Mouse (Mus musculus) NIH3T3 (cell line): ENCODE data around the gene Tnfrsf13c.
"Not testable (repeated sequence)": the region's sequence is repeated elsewhere in the genome, so short reads cannot be mapped to it uniquely, and the experiment has no call there.

ENCODE experiments used
- DNase-seq: peaks from one replicate; pipeline ENCODE4 v3.0.0-alpha.2; 2012; ENCODE audit warnings: low read depth

Tnfrsf13c gene

DNA sequence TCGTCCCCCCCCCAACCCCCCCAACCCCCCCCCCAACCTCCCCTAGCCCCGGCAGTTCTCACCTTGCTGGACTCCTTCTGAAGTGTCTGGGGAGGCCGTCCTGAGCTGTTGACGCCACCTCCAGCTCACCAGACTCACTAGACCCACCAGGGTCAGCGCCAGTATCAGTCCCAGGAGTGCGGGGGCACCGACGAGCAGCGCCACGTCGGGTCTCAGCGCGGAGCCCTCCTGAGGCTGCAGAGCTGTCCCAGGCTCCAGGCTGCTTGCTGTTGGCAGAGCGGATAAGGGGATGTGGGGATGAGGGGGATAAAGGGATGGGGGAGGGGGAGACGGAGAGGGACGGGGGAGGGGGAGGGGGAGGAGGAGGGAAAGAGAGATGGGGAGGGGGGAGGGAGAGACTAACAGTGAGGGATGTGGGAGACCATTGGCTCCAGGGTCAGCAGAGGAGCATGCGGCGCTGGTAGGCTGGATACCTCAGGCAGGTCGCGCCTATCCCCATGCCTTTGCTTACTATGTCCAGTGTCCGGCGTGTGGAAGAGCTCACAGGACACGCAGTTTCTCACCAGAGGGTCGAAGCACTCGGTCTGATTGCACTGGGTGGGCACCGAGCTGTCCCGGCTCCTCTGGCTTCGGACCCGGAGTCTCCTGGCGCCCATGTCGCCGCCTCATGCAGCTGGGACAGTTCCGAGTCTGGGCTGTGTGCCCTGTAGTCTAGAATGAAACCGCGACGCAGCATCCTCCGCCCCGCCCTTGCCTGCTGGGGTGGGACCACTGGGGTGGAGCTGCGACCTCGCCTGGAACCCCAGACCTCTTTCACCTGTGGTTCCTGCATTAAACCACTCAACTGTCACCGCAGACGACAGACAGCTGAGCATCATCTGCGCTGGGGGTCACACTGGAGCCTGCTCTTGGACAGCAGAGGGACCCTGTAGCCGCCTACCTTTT lies at the start of gene Tnfrsf13c:
Gene Tnfrsf13c, minus strand, starts transcription at position 713 of the 945 bp plus-strand sequence.
- no peak for DNase-seq

DNA sequence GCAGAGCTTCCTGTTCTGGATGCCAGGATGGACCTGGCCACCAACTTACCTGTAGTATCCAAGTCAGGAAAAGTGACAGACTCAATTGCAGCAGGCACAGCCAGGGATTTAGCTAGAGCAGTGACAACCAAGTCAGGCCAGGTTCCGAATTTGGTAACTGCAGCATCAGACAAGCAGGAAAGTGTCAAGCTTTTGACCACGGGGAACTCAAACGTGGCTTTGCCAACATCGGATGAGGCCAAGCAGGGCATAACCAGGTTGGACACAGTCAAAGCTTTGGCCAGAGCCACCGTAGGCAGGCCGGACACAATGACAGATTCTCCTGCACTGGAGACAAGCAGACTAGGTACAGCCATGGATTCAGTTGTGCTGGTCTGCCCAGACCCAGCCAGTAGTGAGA lies 48.1 kb upstream of the Tnfrsf13c start:
- DNase-seq: no peak

DNA sequence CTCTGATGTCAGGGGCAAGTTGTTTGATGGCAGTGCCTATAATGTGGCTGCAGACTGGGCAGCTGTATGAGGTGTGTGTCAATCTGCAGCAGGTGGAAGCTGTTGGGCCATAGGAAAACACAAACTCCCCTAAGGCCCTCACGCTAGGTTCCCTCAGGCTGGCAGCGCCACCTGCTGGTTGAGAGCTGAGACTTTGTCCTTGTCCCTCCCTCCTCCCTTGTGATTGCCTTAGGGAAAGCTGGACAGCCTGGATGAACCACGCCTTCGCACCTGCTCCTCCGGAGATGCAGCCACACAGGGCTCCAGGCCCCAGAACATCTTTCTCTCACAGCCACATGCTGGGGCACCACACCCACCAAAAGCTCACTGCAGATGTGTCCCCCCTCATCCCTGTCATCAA lies 47.0 kb upstream of the Tnfrsf13c start:
- peak; percentile 82 for DNase-seq

DNA sequence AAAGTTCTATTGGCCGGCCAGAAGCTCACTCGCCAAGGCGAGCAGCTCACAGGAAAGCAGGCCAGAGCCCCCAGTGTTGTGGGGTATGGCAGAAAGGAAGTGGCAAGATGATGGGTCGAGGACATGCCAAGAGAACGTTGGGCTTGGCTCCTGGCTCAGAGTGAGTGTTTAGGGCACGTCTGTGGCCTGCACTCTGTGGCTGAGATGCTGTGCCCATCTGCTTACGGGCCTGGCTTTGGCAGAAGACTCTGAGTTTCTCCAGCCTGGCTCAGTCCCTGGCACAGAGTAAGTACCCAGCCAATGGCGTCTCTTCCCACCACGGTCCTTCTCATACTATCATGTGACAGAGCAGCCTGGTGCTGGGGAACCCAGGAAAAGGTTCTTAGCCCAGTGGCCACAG lies 44.6 kb upstream of the Tnfrsf13c start:
- DNase-seq: no peak

DNA sequence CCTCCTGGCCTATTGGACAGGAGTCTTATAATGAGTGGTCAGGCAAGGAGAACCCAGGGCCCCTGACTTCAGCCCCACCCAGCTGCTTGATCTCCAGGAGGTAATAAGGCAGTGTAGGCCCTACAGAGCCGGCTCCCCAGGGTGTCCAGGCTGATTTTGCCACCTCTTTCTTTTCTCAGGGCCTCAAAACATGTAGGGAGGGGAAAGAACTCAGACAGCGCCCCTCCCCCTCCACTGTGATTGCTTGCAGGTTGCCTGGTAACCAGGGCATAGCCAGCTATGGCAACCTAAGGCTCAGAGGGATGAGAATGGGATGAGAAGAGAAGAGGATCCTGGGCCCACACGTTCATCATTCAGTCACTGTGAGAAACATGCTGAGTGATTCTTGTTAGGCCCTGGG lies 44.0 kb upstream of the Tnfrsf13c start:
- DNase-seq: no peak

DNA sequence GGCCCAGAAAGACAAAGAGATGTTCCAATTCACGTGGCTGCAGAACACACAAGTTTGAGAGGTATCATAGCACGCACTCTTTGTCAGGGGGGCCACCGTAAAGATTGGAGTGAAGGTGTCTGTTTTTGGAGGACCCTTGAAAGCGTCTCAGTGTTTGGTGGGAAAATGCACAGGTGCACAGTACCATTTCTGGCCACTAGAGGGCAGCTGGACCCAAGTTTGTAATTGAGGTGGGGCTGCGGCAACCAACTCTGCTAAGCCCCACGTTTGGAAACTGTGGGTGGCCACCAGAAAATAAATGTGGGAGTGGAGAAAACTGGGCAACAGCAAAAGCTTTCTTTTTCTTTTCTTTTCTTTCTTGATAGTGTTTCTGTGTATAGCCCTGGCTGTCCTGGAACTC lies 42.2 kb upstream of the Tnfrsf13c start:
- peak; percentile 73 for DNase-seq

DNA sequence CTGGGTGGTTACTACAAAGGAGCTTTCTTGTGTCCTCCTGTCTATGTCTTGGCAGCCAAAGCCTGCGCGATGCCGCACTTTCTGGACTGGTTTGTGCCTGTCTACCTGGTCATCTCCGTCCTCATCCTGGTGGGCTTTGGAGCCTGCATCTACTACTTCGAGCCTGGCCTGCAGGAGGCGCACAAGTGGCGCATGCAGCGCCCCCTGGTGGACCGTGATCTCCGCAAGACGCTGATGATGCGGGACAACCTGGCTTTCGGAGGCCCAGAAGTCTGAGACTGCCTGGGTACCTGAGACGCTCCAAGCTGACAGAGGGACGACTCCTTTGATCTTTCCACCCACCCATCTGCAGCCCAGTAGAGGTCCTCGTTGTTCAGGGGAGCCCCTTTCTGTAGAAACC lies 35.3 kb upstream of the Tnfrsf13c start:
- DNase-seq: peak; percentile 63

DNA sequence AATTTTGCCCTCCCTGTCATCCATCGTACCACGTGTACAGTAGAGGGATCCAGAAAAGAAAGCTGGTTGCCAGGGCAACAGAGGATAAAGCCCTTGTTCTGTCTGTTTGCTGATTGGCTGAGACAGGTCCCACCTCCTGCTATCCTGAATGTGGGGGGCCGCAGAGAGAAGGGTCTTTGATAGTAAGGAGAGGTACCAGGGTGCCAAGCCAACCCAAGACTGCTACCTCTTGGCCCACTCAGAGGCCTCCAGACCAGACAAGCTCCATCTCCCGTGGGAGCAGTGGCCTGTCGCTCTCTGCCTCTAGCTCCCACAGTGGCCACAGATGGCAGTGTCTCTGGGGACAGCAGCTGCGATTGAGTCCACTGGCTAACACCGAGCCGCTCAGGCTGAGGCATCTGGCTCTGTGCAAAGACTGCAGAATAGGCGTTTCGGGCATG lies 31.8 kb upstream of the Tnfrsf13c start:
- no peak for DNase-seq

DNA sequence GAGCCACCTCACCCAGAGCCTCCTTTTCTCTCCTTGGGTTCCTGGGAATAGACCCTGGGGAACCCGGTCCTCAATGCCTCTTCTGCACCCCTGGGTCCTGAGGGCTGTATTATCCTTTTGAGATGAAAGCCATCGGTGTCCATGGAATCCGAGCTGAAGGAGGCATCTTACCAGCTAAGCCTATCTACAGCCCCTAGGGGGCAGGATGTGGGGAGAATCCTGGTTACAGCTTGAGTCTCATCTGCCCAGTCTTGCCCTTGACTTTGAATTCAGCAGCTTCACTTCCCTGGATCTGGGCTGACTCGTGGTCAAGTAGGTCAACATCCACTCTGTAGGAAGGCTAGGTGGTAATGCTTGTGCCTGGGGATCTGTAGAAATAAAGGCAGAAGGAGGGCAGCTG lies 31.1 kb upstream of the Tnfrsf13c start:
- DNase-seq: no peak

DNA sequence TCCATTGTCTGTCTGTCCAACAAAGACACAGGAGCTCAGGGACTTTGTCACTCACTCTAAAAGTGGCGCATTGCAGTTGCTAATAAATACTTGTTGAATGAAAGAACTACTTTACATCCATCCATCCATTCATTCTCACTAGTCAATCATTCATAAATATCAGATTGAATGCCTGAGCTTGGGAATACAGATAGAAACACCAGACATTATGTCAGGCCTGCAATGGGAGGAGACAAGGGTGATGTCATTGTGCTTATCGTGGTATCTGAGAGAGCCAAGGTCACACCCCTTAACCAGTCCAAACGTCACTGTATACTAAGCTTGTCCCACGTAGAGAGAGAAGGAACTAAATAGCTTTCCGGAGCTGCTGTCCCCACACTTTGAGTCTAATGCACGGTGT lies 27.9 kb upstream of the Tnfrsf13c start, which contains the start of gene 1500009C09Rik:
Gene 1500009C09Rik, plus strand, starts transcription at position 301 of the 400 bp plus-strand sequence.
- DNase-seq: no peak

DNA sequence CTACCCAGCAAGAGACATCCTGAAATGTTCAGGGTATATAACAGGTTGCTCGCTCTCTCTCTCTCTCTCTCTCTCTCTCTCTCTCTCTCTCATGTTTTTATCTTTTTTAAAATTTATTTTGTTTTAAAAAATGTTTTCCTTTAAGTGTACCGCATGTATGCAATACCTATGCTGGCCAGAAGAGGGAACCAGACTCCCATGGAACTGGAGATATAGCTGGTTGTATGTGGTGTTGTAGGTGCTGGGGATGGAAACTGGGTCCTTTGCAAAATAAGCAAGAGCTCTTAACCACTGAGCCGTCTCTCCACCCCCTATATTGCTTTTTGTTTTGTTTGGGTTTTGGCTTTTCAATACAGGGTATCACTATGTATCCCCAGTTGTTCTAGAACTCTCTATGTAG lies 27.4 kb upstream of the Tnfrsf13c start:
- DNase-seq: no peak

DNA sequence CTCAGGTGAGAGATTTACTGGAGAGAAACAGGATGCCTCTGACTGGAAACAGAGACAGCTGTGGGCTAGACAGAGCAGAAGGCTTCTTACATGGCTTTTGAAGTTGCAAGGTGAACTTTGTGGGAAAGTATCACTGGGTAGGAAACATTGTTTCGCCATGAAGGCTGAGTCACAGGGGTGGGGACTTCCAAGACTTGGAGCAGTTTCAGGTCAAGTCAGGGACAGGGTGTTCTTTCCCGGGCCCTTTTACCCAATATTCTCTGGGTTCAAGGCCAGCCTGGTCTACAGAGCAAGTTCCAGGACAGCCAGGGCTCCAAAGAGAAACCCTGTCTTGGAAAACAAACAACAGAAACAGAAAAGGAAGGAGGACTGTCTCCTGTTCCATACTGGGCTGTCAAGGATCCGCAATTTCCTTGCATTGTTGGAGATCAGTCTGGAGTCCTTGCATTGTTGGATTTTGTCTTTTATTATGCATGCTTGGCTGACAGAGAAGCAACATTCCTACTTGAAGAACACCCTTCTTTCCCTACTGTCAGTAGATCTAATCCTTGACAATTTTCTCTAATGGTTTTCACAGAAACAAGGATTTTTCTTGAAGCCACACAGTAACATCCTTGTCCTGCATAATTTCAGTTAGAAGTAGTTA lies 23.1 kb upstream of the Tnfrsf13c start:
- DNase-seq: peak; percentile 67

DNA sequence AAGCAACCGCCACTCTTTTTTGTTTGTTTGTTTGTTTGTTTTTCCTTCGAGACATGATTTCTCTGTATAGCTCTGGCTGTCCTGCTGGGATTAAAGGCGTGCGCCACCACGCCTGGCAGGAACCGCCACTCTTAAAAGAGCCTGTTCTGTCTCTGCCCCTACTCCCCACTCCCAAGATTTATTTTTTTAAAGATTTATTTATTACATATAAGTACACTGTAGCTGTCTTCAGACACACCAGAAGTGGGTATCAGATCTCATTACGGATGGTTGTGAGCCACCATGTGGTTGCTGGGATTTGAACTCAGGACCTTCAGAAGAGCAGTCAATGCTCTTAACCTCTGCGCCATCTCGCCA lies 20.6 kb upstream of the Tnfrsf13c start:
- not testable (repeated sequence) for DNase-seq

DNA sequence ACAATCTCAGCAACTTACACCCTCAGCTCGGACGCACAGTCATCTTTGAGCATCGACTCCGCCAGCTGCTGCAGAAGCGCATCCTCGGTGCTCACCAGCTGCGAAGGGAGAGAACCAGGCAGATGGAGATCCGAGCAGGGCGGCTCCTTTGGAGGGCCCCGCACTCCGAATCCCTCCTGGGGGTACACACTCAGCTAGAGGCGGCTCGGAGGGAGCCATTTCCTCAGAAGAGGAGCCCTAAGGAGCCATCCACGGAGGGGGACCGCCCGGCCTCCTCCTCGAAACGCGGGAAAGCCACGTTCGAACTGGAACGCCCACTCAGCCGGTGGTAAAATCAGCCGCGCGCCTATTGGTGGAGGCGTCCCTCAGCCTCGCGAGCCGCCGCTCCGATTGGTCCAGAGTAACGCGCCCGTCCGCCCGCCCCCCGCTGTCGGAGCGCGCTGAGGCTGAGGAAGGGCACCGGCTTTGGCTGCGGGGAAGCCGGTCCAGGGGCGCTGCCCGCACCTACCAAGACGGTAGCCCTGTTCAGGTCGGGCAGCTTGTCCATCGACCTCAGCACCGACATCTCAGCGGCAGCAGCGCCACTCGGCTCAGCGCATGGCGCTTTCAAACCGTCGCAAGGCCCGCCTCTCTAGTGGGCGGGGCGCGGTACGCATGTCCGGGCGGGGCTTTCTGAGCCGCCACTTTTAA lies 20.1 kb upstream of the Tnfrsf13c start, which contains the start of gene Cenpm:
Gene Cenpm, minus strand, starts transcription at position 634 of the 690 bp plus-strand sequence.
- peak; percentile 94 for DNase-seq

DNA sequence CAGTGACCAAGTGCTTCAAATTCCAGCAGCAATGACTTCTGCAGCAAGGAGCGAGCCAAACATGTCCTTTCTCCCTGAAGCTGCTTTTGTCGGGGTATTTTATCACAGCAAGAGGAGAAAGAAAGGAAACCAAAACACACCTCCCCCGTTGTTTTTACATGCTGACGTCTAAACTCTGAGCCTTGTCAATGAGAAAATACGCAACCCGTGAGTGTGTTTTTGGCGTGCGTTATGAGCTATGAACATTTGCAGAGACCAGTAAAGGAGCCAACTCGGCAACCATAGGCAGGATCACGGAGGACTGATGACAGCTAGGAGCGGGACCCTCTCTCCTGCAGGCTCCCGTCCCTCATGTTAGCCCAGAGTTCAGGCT lies 19.6 kb upstream of the Tnfrsf13c start:
- peak; percentile 70 for DNase-seq

DNA sequence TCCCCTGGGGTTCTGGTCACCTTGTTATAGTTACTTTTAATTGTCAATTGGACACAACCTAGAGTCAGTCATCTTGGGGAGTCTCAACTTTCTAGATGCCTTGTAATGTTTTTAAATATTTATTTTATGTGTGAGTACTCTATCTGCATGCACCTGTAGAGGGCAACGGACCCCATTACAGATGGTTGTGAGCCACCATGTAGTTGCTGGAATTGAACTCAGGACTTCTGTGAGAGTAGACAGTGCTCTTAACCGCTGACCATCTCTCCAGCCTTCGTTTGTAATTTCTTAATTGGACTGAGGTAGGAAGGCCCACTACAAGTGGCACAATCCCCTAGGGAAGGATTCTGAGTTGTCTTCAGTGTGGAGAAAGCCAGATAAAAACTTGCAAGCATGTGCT lies 19.1 kb upstream of the Tnfrsf13c start:
- DNase-seq: no peak

DNA sequence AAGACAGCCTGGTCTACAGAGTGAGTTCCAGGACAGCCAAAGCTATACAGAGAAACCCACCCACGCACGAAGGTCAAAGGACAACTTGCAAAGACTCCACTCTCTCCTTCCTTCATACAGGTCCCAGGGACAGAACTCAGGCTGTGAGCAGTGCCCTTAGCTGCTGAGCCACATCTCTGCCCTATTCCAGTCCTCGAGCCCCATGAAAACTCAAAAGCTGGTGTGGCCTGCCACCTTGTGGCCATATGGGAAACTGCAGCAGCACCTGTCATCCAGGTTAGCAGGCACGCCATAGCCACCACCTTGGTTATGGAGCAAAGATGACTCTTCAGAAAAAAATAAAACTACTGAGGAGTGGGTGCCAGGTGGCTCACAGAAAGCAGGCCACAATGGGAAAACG lies 12.4 kb upstream of the Tnfrsf13c start:
- DNase-seq: peak; percentile 86

DNA sequence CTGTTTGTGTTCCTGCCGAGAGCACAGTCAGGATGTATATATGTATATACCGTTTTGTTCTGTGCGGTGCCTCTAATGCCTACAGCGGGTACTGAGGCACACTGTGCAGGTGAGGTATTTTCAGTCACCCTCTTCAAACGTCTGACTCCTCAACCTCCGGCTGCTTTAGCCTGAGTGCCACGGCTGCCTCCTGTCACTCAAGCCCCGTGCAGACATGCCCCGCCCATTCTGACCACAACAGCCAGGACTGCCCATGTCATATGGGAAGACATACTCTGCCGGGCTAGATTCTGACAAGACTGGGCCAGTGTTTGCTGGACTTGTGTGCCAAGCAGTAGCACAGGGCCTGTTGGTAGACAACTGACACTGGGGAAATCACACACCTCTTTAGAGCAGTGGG lies 11.5 kb upstream of the Tnfrsf13c start:
- DNase-seq: peak; percentile 38

DNA sequence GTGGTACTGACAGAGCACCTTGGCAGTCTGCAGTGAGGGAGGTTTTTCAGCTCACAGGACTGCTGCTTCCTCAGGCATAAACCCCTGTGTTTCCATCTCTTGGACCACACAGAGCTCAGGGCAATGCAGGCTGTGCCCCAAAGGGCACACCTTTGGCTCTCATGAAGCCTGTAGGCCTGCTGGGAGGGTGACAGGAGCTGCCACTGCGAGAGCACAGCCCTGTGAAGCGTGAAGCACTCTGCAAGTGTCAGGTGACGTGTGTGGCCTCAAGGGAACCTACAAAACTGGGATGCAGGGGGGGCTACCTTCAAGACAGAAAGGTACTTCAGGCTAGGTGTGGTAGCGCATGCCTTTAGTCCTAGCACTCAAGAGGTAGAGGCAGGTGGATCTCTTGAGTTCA lies 8.5 kb upstream of the Tnfrsf13c start:
- DNase-seq: no peak

DNA sequence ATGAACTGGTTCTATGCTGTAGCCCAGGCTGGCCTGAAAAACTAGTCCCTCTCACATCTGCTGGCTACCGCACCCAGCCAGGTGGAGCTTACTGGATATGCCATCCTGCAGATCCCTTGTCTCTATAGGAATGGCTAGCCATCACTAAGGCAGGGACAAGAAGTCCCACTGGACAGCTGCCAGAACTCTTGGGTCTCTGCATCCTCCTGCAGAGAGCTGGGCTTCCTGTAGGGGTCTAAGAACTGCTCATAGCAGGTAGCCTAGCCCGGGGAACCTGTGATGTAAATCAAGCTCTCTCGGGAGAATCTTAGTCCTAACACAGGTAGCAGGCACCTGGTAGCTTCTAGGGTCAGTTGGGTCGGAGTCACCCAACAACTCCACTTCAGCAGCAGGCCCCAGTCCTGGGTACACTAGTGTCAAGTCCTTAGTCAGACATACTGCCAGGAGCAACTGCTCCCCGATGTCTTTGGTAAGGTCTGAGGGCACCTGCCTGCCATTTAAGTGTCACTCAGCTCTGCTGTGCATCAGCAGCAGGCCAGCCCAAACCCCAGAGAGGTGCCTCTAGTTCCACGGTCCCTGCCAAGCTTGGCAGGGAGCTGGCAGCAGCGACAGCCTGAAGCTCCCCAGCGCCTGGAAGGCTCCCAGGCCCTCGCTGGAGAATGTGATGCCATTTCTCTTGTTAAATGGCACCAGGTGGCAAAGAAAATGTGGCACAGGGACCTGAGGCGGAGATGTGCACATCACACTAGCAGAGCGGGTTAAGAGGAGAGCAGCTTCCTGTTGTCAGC lies 7.6 kb upstream of the Tnfrsf13c start:
- DNase-seq: no peak

DNA sequence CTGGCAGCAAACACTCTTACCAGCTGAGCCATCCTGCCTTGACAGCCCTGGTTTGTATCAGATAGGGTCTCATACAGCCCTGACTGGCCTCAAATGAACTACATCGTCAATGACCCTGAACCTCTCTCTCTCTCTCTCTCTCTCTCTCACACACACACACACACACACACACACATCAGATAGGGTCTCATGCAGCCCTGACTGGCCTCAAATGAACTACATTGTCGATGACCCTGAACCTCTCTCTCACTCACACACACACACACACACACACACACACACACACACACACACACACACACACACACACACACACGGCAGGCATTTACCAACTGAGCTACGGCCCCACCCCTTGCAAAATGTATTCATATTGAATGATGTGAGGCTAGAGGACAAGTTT lies 6.9 kb upstream of the Tnfrsf13c start:
- DNase-seq: no peak

DNA sequence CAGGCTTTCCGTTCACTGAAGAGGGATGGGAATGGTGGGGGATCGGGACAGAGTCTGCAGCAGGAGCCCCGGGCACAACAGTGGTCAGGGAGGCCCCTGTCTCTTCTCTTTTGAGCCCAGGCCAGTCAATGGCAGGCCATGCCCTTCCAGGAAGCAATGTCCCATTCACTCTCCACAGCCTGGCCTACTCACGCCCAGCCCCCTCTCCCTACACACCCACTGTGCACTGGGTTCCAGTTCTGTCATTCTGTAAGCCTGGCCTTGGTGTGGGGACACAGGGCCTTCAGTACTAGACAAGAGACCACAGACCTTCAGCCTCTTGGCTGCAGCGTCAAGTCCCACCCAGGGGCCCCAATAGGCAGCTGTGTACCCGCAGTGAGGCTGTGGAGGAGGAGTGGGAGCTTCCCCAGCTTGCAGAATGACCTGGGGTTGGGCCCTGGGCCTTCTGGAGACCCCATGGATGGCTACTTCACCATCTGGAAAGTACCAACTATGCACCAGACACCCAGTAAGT lies 6.0 kb upstream of the Tnfrsf13c start:
- DNase-seq: no peak
